Mouse (Mus musculus): ENCODE results near the gene Zbtb45.

Zbtb45 gene

GRCm38 (mm10) chr7:13010005-13010908 lies at the start of gene Zbtb45:
Gene Zbtb45, minus strand, starts transcription at chr7:13010034.
- DNase-seq (ENCODE audit: low spot score in 2 of 2), result no peak

DNA sequence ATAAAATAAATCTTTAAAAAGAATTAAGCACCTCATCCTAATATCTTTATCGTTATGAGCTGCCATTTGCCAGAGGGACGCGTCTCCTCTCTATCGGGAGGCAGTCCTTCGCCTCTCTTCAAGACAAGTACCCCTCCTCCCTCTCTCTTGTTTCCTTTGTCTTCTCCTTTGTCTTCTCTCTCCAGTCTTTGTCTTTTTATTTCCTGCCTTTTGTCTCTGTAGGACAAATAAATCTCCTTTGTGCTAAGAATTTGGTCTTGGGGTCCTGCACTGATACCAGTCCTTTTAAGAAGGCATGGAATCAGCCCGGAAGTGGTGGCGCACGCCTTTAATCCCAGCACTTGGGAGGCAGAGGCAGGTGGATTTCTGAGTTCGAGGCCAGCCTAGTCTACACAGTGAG lies 49.7 kb upstream of the Zbtb45 start:
- no peak for DNase-seq (ENCODE audit: low spot score in 2 of 2)

DNA sequence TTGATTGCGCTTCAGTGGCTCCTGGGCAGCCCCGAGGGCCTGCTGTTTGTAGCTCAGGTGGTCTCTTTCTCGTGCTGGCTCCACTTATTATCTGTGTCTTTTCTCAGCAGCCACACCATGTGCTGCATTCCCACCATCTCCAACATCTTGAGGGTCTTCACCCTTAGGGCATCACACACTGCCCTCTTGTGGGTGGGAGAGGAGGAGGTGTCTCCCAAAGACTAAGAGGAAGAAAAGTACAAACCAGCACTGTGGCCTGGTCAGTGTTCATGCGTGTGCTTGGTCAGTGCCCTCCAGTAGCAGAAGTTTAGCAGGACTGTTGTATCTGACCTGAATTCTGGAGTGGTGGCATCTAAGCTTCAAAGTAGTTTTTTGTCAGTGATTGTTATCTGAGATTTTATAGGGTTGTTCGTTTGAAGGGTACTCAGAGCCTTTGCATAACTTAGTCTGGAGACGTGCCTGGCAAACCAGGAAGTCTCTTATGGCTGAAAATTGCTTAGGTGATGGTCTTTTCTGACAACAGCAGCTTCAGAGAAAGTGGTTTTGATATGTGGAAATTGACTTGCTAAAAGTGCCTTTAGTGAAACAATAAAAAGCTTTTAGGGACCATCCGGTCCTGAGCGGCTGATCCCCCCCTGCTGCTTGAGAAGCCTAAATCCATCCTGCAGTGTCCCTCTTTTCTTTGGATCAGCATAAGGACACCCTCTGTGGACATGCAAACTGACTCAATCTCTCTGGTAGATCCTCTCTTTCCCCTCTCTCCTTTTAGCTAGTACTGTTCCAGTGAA lies 47.3 kb upstream of the Zbtb45 start:
- DNase-seq (ENCODE audit: low spot score in 2 of 2), result no peak

- peak; percentile 64 to 80 for DNase-seq (ENCODE audit: low spot score in 2 of 2)
Measured at GRCm38 (mm10) chr7:13054287-13055010, 44.6 kb upstream of the Zbtb45 start, which contains the start of gene Mzf1. Gene Mzf1, minus strand, starts transcription at chr7:13054764.

GRCm38 (mm10) chr7:13053961-13054286 lies 44.1 kb upstream of the Zbtb45 start:
- no peak for DNase-seq (ENCODE audit: low spot score in 2 of 2)

DNA sequence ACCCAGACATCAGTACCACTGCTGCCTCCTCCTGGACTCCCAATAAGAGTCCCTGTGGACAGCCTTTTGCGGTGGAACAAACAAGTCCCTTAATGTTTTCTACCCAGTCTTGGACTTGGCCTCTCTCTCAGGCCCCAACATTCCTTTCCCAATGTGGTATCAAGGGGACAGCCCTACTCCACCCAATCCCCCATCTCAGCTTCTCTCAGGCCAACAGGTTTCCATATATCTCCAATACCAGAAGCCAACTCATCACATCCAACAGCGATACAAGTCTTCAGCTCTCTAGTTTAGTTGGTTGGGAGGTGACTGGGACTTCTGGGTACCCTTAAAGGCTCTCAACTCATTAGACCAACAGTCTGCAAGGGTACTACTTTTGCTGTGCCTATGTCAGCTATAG lies 43.7 kb upstream of the Zbtb45 start:
- no peak for DNase-seq (ENCODE audit: low spot score in 2 of 2)

DNA sequence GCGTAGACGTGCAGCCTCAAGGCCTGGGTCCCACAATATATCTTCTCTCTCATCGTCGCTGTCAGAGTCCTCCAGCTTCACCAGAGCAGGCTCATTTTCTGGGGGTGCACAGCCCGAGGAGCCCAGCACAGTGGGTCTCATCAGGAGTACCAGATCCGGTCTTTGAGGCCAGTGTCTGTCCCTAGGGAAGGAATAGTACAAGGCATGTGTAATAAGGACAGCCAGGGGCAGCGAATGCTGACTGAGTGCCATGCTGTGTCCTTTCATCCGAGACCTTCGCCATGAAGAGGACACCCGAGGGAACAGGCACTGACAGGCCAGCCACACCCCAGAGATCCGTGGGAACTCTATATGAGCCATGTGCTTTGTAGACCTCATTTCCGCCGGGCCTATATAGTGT lies 43.2 kb upstream of the Zbtb45 start:
- no peak for DNase-seq (ENCODE audit: low spot score in 2 of 2)

- DNase-seq (ENCODE audit: low spot score in 2 of 2), result peak in 1 of 2 experiments; percentile 60
Measured at GRCm38 (mm10) chr7:13046084-13046483, 36.2 kb upstream of the Zbtb45 start.

GRCm38 (mm10) chr7:13044254-13044625 lies 34.4 kb upstream of the Zbtb45 start:
- no peak for DNase-seq (ENCODE audit: low spot score in 2 of 2)

DNA sequence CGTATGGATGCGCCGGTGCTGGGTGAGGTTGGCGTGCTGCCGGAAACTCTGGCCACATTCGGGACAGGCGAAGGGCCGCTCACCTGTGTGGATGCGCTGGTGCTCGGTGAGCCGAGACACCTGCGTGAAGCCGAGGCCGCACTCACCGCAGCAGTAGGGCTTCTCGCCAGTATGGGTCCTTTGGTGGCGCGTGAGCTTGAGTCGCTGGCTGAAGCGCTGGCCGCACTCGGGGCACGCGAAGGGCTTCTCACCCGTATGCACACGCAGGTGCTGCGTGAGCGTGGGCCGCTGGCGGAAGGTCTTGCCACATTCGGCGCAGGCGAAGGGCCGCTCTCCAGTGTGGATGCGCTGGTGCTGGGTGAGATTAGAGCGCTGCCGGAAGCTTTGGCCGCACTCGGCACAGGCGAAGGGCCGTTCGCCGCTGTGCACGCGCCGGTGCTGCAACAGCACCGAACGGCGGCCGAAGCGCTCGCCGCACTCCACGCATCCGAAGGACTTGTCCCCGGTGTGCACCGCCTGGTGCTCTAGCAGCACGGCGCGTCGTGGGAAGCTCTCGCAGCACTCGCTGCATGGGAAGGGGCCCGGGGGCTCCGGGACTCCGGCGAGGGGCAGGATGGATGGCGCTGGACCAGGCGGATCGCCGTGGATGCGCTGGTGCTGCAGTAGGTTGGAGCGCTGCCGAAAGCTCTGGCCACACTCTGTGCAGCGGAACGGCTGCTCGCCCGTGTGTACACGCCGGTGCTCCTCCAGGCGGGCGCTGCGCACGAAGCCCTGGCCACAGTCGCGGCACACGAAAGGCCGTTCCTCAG lies 33.8 kb upstream of the Zbtb45 start:
- DNase-seq (ENCODE audit: low spot score in 2 of 2), result no peak

GRCm38 (mm10) chr7:13043120-13043444 lies 33.2 kb upstream of the Zbtb45 start:
- no peak for DNase-seq (ENCODE audit: low spot score in 2 of 2)

- DNase-seq (ENCODE audit: low spot score in 2 of 2), result no peak
Measured at GRCm38 (mm10) chr7:13042511-13042910, 32.7 kb upstream of the Zbtb45 start.

- DNase-seq (ENCODE audit: low spot score in 2 of 2), result no peak
Measured at GRCm38 (mm10) chr7:13041256-13041655, 31.4 kb upstream of the Zbtb45 start.

- no peak for DNase-seq (ENCODE audit: low spot score in 2 of 2)
Measured at GRCm38 (mm10) chr7:13039181-13039580, 29.3 kb upstream of the Zbtb45 start.

- DNase-seq (ENCODE audit: low spot score in 2 of 2), result no peak
Measured at GRCm38 (mm10) chr7:13038621-13039169, 28.9 kb upstream of the Zbtb45 start.

GRCm38 (mm10) chr7:13037901-13038555 lies 28.2 kb upstream of the Zbtb45 start, which contains the start of gene Ube2m:
Gene Ube2m, minus strand, starts transcription at chr7:13038275.
- peak; percentile 97 for DNase-seq (ENCODE audit: low spot score in 2 of 2)

DNA sequence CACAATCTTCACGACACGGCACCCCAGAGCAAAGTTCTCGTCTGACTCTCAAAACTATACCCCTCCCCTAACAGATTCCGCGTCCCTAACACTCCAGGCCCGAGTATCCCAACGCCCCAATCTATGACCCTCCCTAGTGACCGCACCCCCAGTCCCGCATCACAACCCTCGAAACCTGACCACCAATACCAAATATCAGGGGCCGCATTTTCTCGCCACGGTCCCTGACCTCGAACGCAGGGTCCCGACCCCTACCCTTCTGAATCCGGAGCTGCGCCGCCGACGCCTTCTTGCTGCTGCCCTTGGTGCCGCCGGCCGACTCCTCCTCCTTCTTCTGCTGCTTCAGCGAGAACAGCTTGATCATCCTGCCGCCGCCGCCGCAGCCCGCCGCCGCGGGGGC lies 27.5 kb upstream of the Zbtb45 start:
- peak in 1 of 2 experiments; percentile 39 for DNase-seq (ENCODE audit: low spot score in 2 of 2)

- no peak for DNase-seq (ENCODE audit: low spot score in 2 of 2)
Measured at GRCm38 (mm10) chr7:13036806-13037205, 27.0 kb upstream of the Zbtb45 start.

DNA sequence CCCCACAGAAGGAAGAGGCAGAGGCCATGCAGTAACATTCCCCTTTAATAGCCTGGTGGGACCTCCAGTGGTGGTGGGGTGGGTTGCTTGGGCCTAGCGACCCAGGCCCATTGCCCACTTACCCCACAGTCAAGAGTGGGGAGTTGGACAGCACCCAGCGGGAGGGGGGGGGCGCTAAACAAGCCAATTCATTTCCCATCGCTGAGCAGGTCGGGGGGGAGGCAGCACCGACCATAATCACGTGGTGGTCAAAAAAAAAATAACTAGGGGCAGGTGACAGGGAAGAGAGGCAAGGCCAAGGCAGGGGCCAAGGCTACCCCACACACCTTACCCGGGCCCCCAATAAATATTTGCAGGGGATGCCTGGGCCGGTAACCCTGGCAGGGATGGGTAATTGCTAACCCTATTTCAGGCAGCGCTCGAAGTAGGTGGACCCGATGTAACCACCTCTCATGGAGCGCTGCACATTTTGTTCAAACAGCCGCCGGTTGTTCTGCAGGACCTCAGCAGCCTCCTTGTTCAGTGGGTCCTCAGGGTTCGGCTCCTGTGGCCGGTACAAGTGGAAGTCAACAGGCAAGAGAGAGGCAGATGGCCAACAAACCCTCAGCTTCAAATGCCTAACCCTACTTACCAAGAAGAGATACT lies 25.5 kb upstream of the Zbtb45 start:
- no peak for DNase-seq (ENCODE audit: low spot score in 2 of 2)
